Mouse (Mus musculus): ENCODE results near the gene Bcdin3d.

- no peak for TF ChIP-seq CTCF (IDR thresholded peaks at IDR 0.05; ENCODE audit: extremely low read depth, insufficient read length, insufficient replicate concordance, low read depth, low read length)
- peak; percentile 17; the same call in 1 of the 2 replicates for TF ChIP-seq POLR2A (IDR thresholded peaks at IDR 0.05; ENCODE audit: low read depth, low read length)
Observed at GRCm38 (mm10) chr15:99457606-99458401, 16.7 kb downstream of the Bcdin3d start, which contains the start of gene Nckap5l.

Data from small intestine, adult 2 months (tissue).